In genomic region chr8:34440771-34441170, GRCm38 (mm10) we compare ENCODE assay signal across 30 mouse cellular contexts.
DNase-seq lines count a peak whose midpoint lies in the region; ATAC-seq and TF ChIP-seq lines count a peak whose summit lies in the region.
"Had no signal": no experiment of that assay in that cellular context is flagged by ENCODE, and none has a peak within 500 bp of the region (broad histone marks: within the 10 kb centered on the region; RNA-seq: fewer than 3 reads in every experiment).

No protein-coding gene starts in this region.

- H3K27me3 ChIP-seq in liver, postnatal 0 days (ENCODE audit: insufficient read depth, low read length): no peaks in the 10 kb centered on the region
- H3K27me3 ChIP-seq in hindbrain, embryonic 16.5 days (replicated peaks; ENCODE audit: control insufficient read depth, insufficient read depth, low read length): no peaks in the 10 kb centered on the region
- H3K27me3 ChIP-seq: embryonic facial prominence, embryonic 13.5 days; forebrain, embryonic 15.5 days; heart, embryonic 12.5 days; limb, embryonic 12.5 days; lung, embryonic 15.5 days; midbrain, embryonic 13.5 days; neural tube, embryonic 13.5 days had no signal

- H3K27ac ChIP-seq in liver, postnatal 0 days (ENCODE audit: low read depth): peak overlapping the region; percentile 57
- no peak overlapping the region for H3K27ac ChIP-seq in hindbrain, embryonic 16.5 days (ENCODE audit: low read depth, low read length)
- H3K27ac ChIP-seq: embryonic facial prominence, embryonic 13.5 days; forebrain, embryonic 10.5 days; forebrain, embryonic 15.5 days; heart, adult 2 months; hindbrain, embryonic 14.5 days; left cerebral cortex, adult 2 months; limb, embryonic 12.5 days; liver, embryonic 14.5 days; lung, embryonic 15.5 days; midbrain, embryonic 13.5 days; neural tube, embryonic 13.5 days had no signal

- peak overlapping the region; percentile 24; the same call in 1 of the 2 replicates for H3K4me3 ChIP-seq in liver, postnatal 0 days (ENCODE audit: low read depth, low read length)
- no peak overlapping the region for H3K4me3 ChIP-seq in hindbrain, embryonic 16.5 days (ENCODE audit: low read length)
- H3K4me3 ChIP-seq: embryonic facial prominence, embryonic 13.5 days; forebrain, embryonic 10.5 days; forebrain, embryonic 15.5 days; heart, adult 2 months; heart, embryonic 12.5 days; left cerebral cortex, adult 2 months; limb, embryonic 12.5 days; lung, embryonic 15.5 days; midbrain, embryonic 13.5 days; neural tube, embryonic 13.5 days had no signal

- ATAC-seq in liver, postnatal 0 days: peak; percentile 82
- no peak for ATAC-seq in hindbrain, embryonic 16.5 days
- ATAC-seq: forebrain, embryonic 15.5 days; inflammation-experienced regulatory T-cells, adult 6 months; midbrain, embryonic 13.5 days had no signal

- H3K36me3 ChIP-seq in liver, postnatal 0 days (replicated peaks; ENCODE audit: insufficient read depth, low read length): no peaks in the 10 kb centered on the region
- H3K36me3 ChIP-seq in hindbrain, embryonic 16.5 days (ENCODE audit: control insufficient read depth, insufficient read depth, low read length): no peaks in the 10 kb centered on the region
- H3K36me3 ChIP-seq: embryonic facial prominence, embryonic 13.5 days; forebrain, embryonic 10.5 days; forebrain, embryonic 15.5 days; heart, embryonic 12.5 days; limb, embryonic 12.5 days; lung, embryonic 15.5 days; midbrain, embryonic 13.5 days; neural tube, embryonic 13.5 days had no signal

- TF ChIP-seq EP300 in liver, postnatal 0 days (IDR thresholded peaks at IDR 0.05; ENCODE audit: low read depth): no peak

- no peak for TF ChIP-seq CTCF in liver, postnatal 0 days (IDR thresholded peaks at IDR 0.05; ENCODE audit: low read depth)

- H3K4me1 ChIP-seq in liver, postnatal 0 days (ENCODE audit: insufficient read depth): peaks cover 6% of the 10 kb centered on the region; the same call in 1 of the 2 replicates
- no peaks in the 10 kb centered on the region for H3K4me1 ChIP-seq in hindbrain, embryonic 16.5 days (ENCODE audit: control insufficient read depth, insufficient read depth, low read depth, low read length)
- H3K4me1 ChIP-seq: embryonic facial prominence, embryonic 13.5 days; heart, embryonic 12.5 days; limb, embryonic 12.5 days; lung, embryonic 15.5 days; midbrain, embryonic 13.5 days; neural tube, embryonic 13.5 days had no signal

- H3K4me2 ChIP-seq in liver, postnatal 0 days (ENCODE audit: low read depth, low read length): 0 out of 2 replicates have a peak overlapping the region, but pooled peaks have one; percentile 18
- H3K4me2 ChIP-seq in hindbrain, embryonic 16.5 days (ENCODE audit: low read length): no peak overlapping the region
- H3K4me2 ChIP-seq: embryonic facial prominence, embryonic 13.5 days; forebrain, embryonic 15.5 days; heart, embryonic 12.5 days; hindbrain, embryonic 14.5 days; limb, embryonic 12.5 days; lung, embryonic 15.5 days; midbrain, embryonic 13.5 days; neural tube, embryonic 13.5 days had no signal

- H3K9ac ChIP-seq in liver, postnatal 0 days (replicated peaks): no peak overlapping the region
- no peak overlapping the region for H3K9ac ChIP-seq in hindbrain, embryonic 16.5 days (ENCODE audit: low read depth, low read length)
- H3K9ac ChIP-seq: embryonic facial prominence, embryonic 13.5 days; forebrain, embryonic 15.5 days; heart, embryonic 12.5 days; hindbrain, embryonic 14.5 days; limb, embryonic 12.5 days; liver, embryonic 14.5 days; lung, embryonic 15.5 days; midbrain, embryonic 13.5 days; neural tube, embryonic 13.5 days had no signal

- WGBS in liver, postnatal 0 days (ENCODE audit: insufficient replicate concordance): 56% methylated on average over 4 of the region's 4 CpGs
- 89% methylated on average over 4 of the region's 4 CpGs for WGBS in hindbrain, embryonic 16.5 days

- H3K9me3 ChIP-seq in liver, postnatal 0 days (ENCODE audit: low read length): no peaks in the 10 kb centered on the region
- no peaks in the 10 kb centered on the region for H3K9me3 ChIP-seq in hindbrain, embryonic 16.5 days (ENCODE audit: control insufficient read depth, low read length)
- H3K9me3 ChIP-seq: embryonic facial prominence, embryonic 13.5 days; forebrain, embryonic 10.5 days; forebrain, embryonic 15.5 days; heart, embryonic 12.5 days; limb, embryonic 12.5 days; lung, embryonic 15.5 days; midbrain, embryonic 13.5 days; neural tube, embryonic 13.5 days had no signal

- peak; percentile 33 for DNase-seq in liver, postnatal 0 days
- DNase-seq in liver: no peak
- peak; percentile 61 for DNase-seq in kidney, adult 9 months
- DNase-seq in kidney, postnatal 10 days: peak; percentile 20
- DNase-seq in yolk sac, embryonic 10.5 days (ENCODE audit: low spot score): peak; percentile 29
- DNase-seq in testis, postnatal 14 days (ENCODE audit: low spot score): no peak
- DNase-seq: adrenal gland, postnatal 25 days; B cell, adult 2 months; cerebellum, adult 11-12 months; cerebellum, adult 9-11 months; heart, adult 2 months; heart, postnatal 4 days; lung, postnatal 36 days; retina, postnatal 1 day; right cerebral cortex, postnatal 14 days; thymus, adult 18-20 months; thymus, postnatal 36 days had no signal

Comparison
In these comparisons a context has a peak if more than half of its experiments do, and no peak if none do; other contexts are left out.
1. DNase-seq: peak in liver, postnatal 0 days (single experiment), kidney, adult 9 months (single experiment), kidney, postnatal 10 days (single experiment) and yolk sac, embryonic 10.5 days (single experiment); none in liver (single experiment) and testis, postnatal 14 days (single experiment).